Mouse (Mus musculus): ENCODE results near the gene Susd2. TPM values are rescaled to one million over a fixed set of nuclear protein-coding genes. Genes with fewer than 3 reads are reported as not detected.

The Susd2 gene
- total RNA-seq, 2 experiments from 2014 or later = 0.94 to 2.3 TPM

- no peak for ATAC-seq (replicated peaks; ENCODE audit: low FRiP score, low TSS enrichment, poor library complexity, severe bottlenecking)
Observed at GRCm38 (mm10) chr10:75633048-75633447, 10.8 kb downstream of the Susd2 start.

- no peak for ATAC-seq (replicated peaks; ENCODE audit: low FRiP score, low TSS enrichment, poor library complexity, severe bottlenecking)
Observed at GRCm38 (mm10) chr10:75632633-75633032, 11.2 kb downstream of the Susd2 start.

GRCm38 (mm10) chr10:75627490-75627889 is 16.3 kb downstream of the Susd2 start:
- ATAC-seq (replicated peaks; ENCODE audit: low FRiP score, low TSS enrichment, poor library complexity, severe bottlenecking) = no peak

- no peak for ATAC-seq (replicated peaks; ENCODE audit: low FRiP score, low TSS enrichment, poor library complexity, severe bottlenecking)
Observed at GRCm38 (mm10) chr10:75626991-75627390, 16.8 kb downstream of the Susd2 start.

GRCm38 (mm10) chr10:75625920-75626319 is 17.9 kb downstream of the Susd2 start:
- no peak for ATAC-seq (replicated peaks; ENCODE audit: low FRiP score, low TSS enrichment, poor library complexity, severe bottlenecking)

- no peak for ATAC-seq (replicated peaks; ENCODE audit: low FRiP score, low TSS enrichment, poor library complexity, severe bottlenecking)
Observed at GRCm38 (mm10) chr10:75620818-75621217, 23.0 kb downstream of the Susd2 start.

- ATAC-seq (replicated peaks; ENCODE audit: low FRiP score, low TSS enrichment, poor library complexity, severe bottlenecking) = no peak
Observed at GRCm38 (mm10) chr10:75616044-75616443, 27.8 kb downstream of the Susd2 start.

GRCm38 (mm10) chr10:75610486-75610885 is 33.3 kb downstream of the Susd2 start:
- no peak for ATAC-seq (replicated peaks; ENCODE audit: low FRiP score, low TSS enrichment, poor library complexity, severe bottlenecking)

- ATAC-seq (replicated peaks; ENCODE audit: low FRiP score, low TSS enrichment, poor library complexity, severe bottlenecking) = no peak
Observed at GRCm38 (mm10) chr10:75608975-75609374, 34.8 kb downstream of the Susd2 start.

- no peak for ATAC-seq (replicated peaks; ENCODE audit: low FRiP score, low TSS enrichment, poor library complexity, severe bottlenecking)
Observed at GRCm38 (mm10) chr10:75607253-75607652, 36.6 kb downstream of the Susd2 start.

GRCm38 (mm10) chr10:75605162-75605846 is 38.5 kb downstream of the Susd2 start:
- ATAC-seq (replicated peaks; ENCODE audit: low FRiP score, low TSS enrichment, poor library complexity, severe bottlenecking) = no peak

- ATAC-seq (replicated peaks; ENCODE audit: low FRiP score, low TSS enrichment, poor library complexity, severe bottlenecking) = no peak
Observed at GRCm38 (mm10) chr10:75600189-75600730, 43.5 kb downstream of the Susd2 start.

GRCm38 (mm10) chr10:75595981-75596380 is 47.8 kb downstream of the Susd2 start:
- peak; percentile 64 for ATAC-seq (replicated peaks; ENCODE audit: low FRiP score, low TSS enrichment, poor library complexity, severe bottlenecking)

- no peak for ATAC-seq (replicated peaks; ENCODE audit: low FRiP score, low TSS enrichment, poor library complexity, severe bottlenecking)
Observed at GRCm38 (mm10) chr10:75592585-75592984, 51.2 kb downstream of the Susd2 start.

- ATAC-seq (replicated peaks; ENCODE audit: low FRiP score, low TSS enrichment, poor library complexity, severe bottlenecking) = peak; percentile 75
Observed at GRCm38 (mm10) chr10:75591211-75591894, 52.5 kb downstream of the Susd2 start.

- peak; percentile 55 for ATAC-seq (replicated peaks; ENCODE audit: low FRiP score, low TSS enrichment, poor library complexity, severe bottlenecking)
Observed at GRCm38 (mm10) chr10:75589651-75590050, 54.2 kb downstream of the Susd2 start.

GRCm38 (mm10) chr10:75589129-75589528 is 54.7 kb downstream of the Susd2 start, which contains the start of gene Ggt5:
Gene Ggt5 (plus strand): TSS chr10:75589340.
- ATAC-seq (replicated peaks; ENCODE audit: low FRiP score, low TSS enrichment, poor library complexity, severe bottlenecking) = 0 out of 2 replicates have a peak, but pooled peaks have one; percentile 6

- ATAC-seq (replicated peaks; ENCODE audit: low FRiP score, low TSS enrichment, poor library complexity, severe bottlenecking) = no peak
Observed at GRCm38 (mm10) chr10:75588336-75588735, 55.5 kb downstream of the Susd2 start.

- no peak for ATAC-seq (replicated peaks; ENCODE audit: low FRiP score, low TSS enrichment, poor library complexity, severe bottlenecking)
Observed at GRCm38 (mm10) chr10:75587781-75588180, 56.0 kb downstream of the Susd2 start.

Measured in megakaryocyte-erythroid progenitor cell, adult 5-6 weeks (primary cell).